Mouse (Mus musculus): ENCODE results near the gene Eif3a. TPM values are rescaled to one million over a fixed set of nuclear protein-coding genes. Genes with fewer than 3 reads are reported as not detected.

The Eif3a gene
- polyA plus RNA-seq, 1 experiment from 2014 or later, result 74.4 TPM

- Histone ChIP-seq H3K9me3 (replicated peaks; ENCODE audit: control insufficient read depth, low read length) (no peaks in the 10 kb centered on the region), H3K27me3 (ENCODE audit: control insufficient read depth, insufficient read depth, low read depth, low read length) (no peaks in the 10 kb centered on the region), H3K9ac (ENCODE audit: low read depth, low read length) (peak overlapping the region; percentile 34; the same call in 1 of the 2 replicates), H3K4me2 (ENCODE audit: low read depth, low read length) (peak overlapping the region; percentile 82), H3K4me1 (ENCODE audit: control insufficient read depth, low read depth, low read length) (peaks cover 18% of the 10 kb centered on the region), H3K36me3 (ENCODE audit: control insufficient read depth, insufficient read depth) (no peaks in the 10 kb centered on the region), H3K4me3 (ENCODE audit: low read depth, low read length) (peak overlapping the region; percentile 40), H3K27ac (ENCODE audit: low read length) (no peak overlapping the region)
- no peak for ATAC-seq (ENCODE audit: low read depth)
- 29% methylated on average over 2 of the region's 2 CpGs for WGBS (ENCODE audit: insufficient replicate concordance)
Observed at GRCm38 (mm10) chr19:60787465-60788150, 2.9 kb downstream of the Eif3a start.

GRCm38 (mm10) chr19:60784712-60785111 lies 5.7 kb downstream of the Eif3a start:
- Histone ChIP-seq H3K4me2 (ENCODE audit: low read depth, low read length) (no peak overlapping the region), H3K4me1 (ENCODE audit: control insufficient read depth, low read depth, low read length) (peaks cover 12% of the 10 kb centered on the region), H3K27me3 (ENCODE audit: control insufficient read depth, insufficient read depth, low read depth, low read length) (no peaks in the 10 kb centered on the region), H3K27ac (ENCODE audit: low read length) (no peak overlapping the region), H3K4me3 (ENCODE audit: low read depth, low read length) (no peak overlapping the region), H3K36me3 (ENCODE audit: control insufficient read depth, insufficient read depth) (peaks cover 12% of the 10 kb centered on the region), H3K9me3 (replicated peaks; ENCODE audit: control insufficient read depth, low read length) (no peaks in the 10 kb centered on the region), H3K9ac (ENCODE audit: low read depth, low read length) (no peak overlapping the region)
- WGBS (ENCODE audit: insufficient replicate concordance), result 12% methylated on average over 1 of the region's 1 CpGs
- ATAC-seq (ENCODE audit: low read depth), result no peak

- 75% methylated on average over 3 of the region's 3 CpGs for WGBS (ENCODE audit: insufficient replicate concordance)
- no peak overlapping the region for H3K4me2 ChIP-seq (ENCODE audit: low read depth, low read length)
- H3K4me3 ChIP-seq (ENCODE audit: low read depth, low read length), result no peak overlapping the region
- no peaks in the 10 kb centered on the region for H3K9me3 ChIP-seq (replicated peaks; ENCODE audit: control insufficient read depth, low read length)
- ATAC-seq (ENCODE audit: low read depth), result no peak
- peaks cover 8% of the 10 kb centered on the region for H3K4me1 ChIP-seq (ENCODE audit: control insufficient read depth, low read depth, low read length)
- no peaks in the 10 kb centered on the region for H3K27me3 ChIP-seq (ENCODE audit: control insufficient read depth, insufficient read depth, low read depth, low read length)
- H3K36me3 ChIP-seq (ENCODE audit: control insufficient read depth, insufficient read depth), result peaks cover 29% of the 10 kb centered on the region
- no peak overlapping the region for H3K9ac ChIP-seq (ENCODE audit: low read depth, low read length)
- H3K27ac ChIP-seq (ENCODE audit: low read length), result no peak overlapping the region
Observed at GRCm38 (mm10) chr19:60782034-60782433, 8.4 kb downstream of the Eif3a start.

- ATAC-seq (ENCODE audit: low read depth), result no peak
- no peaks in the 10 kb centered on the region for H3K4me1 ChIP-seq (ENCODE audit: control insufficient read depth, low read depth, low read length)
- H3K36me3 ChIP-seq (ENCODE audit: control insufficient read depth, insufficient read depth), result peaks cover 78% of the 10 kb centered on the region
- no peak overlapping the region for H3K9ac ChIP-seq (ENCODE audit: low read depth, low read length)
- H3K27ac ChIP-seq (ENCODE audit: low read length), result no peak overlapping the region
- 74% methylated on average over 6 of the region's 6 CpGs for WGBS (ENCODE audit: insufficient replicate concordance)
- no peak overlapping the region for H3K4me2 ChIP-seq (ENCODE audit: low read depth, low read length)
- no peak overlapping the region for H3K4me3 ChIP-seq (ENCODE audit: low read depth, low read length)
- no peaks in the 10 kb centered on the region for H3K9me3 ChIP-seq (replicated peaks; ENCODE audit: control insufficient read depth, low read length)
- no peaks in the 10 kb centered on the region for H3K27me3 ChIP-seq (ENCODE audit: control insufficient read depth, insufficient read depth, low read depth, low read length)
Observed at GRCm38 (mm10) chr19:60773366-60773765, 17.1 kb downstream of the Eif3a start.

GRCm38 (mm10) chr19:60758896-60759835 lies 31.3 kb downstream of the Eif3a start:
- H3K9ac ChIP-seq (ENCODE audit: low read depth, low read length), result no peak overlapping the region
- peaks cover 20% of the 10 kb centered on the region for H3K4me1 ChIP-seq (ENCODE audit: control insufficient read depth, low read depth, low read length)
- H3K9me3 ChIP-seq (replicated peaks; ENCODE audit: control insufficient read depth, low read length), result no peaks in the 10 kb centered on the region
- peaks cover 16% of the 10 kb centered on the region for H3K27me3 ChIP-seq (ENCODE audit: control insufficient read depth, insufficient read depth, low read depth, low read length)
- H3K36me3 ChIP-seq (ENCODE audit: control insufficient read depth, insufficient read depth), result peaks cover 28% of the 10 kb centered on the region
- no peak overlapping the region for H3K27ac ChIP-seq (ENCODE audit: low read length)
- no peak for ATAC-seq (ENCODE audit: low read depth)
- WGBS (ENCODE audit: insufficient replicate concordance), result 73% methylated on average over 4 of the region's 4 CpGs
- no peak overlapping the region for H3K4me2 ChIP-seq (ENCODE audit: low read depth, low read length)
- H3K4me3 ChIP-seq (ENCODE audit: low read depth, low read length), result no peak overlapping the region

GRCm38 (mm10) chr19:60757099-60757785 lies 33.2 kb downstream of the Eif3a start:
- Histone ChIP-seq H3K4me2 (ENCODE audit: low read depth, low read length) (peak overlapping the region; percentile 100), H3K36me3 (ENCODE audit: control insufficient read depth, insufficient read depth) (peaks cover 11% of the 10 kb centered on the region; the same call in 1 of the 2 replicates), H3K27me3 (ENCODE audit: control insufficient read depth, insufficient read depth, low read depth, low read length) (peaks cover 19% of the 10 kb centered on the region), H3K4me3 (ENCODE audit: low read depth, low read length) (peak overlapping the region; percentile 80), H3K9me3 (replicated peaks; ENCODE audit: control insufficient read depth, low read length) (no peaks in the 10 kb centered on the region), H3K9ac (ENCODE audit: low read depth, low read length) (peak overlapping the region; percentile 77), H3K27ac (ENCODE audit: low read length) (peak overlapping the region; percentile 70; the same call in 1 of the 2 replicates), H3K4me1 (ENCODE audit: control insufficient read depth, low read depth, low read length) (peaks cover 20% of the 10 kb centered on the region)
- no peak for ATAC-seq (ENCODE audit: low read depth)
- 5% methylated on average over 25 of the region's 25 CpGs for WGBS (ENCODE audit: insufficient replicate concordance)

GRCm38 (mm10) chr19:60756192-60757098 lies 34.0 kb downstream of the Eif3a start:
- Histone ChIP-seq H3K4me2 (ENCODE audit: low read depth, low read length) (peak overlapping the region; percentile 100), H3K36me3 (ENCODE audit: control insufficient read depth, insufficient read depth) (peaks cover 8% of the 10 kb centered on the region; the same call in 1 of the 2 replicates), H3K4me3 (ENCODE audit: low read depth, low read length) (peak overlapping the region; percentile 80), H3K4me1 (ENCODE audit: control insufficient read depth, low read depth, low read length) (peaks cover 20% of the 10 kb centered on the region), H3K9me3 (replicated peaks; ENCODE audit: control insufficient read depth, low read length) (no peaks in the 10 kb centered on the region), H3K27ac (ENCODE audit: low read length) (peak overlapping the region; percentile 70), H3K9ac (ENCODE audit: low read depth, low read length) (peak overlapping the region; percentile 77), H3K27me3 (ENCODE audit: control insufficient read depth, insufficient read depth, low read depth, low read length) (peaks cover 19% of the 10 kb centered on the region)
- WGBS (ENCODE audit: insufficient replicate concordance), result 0% methylated on average over 112 of the region's 115 CpGs
- ATAC-seq (ENCODE audit: low read depth), result peak; percentile 31

All from liver, embryonic 16.5 days (tissue).